Mouse (Mus musculus) heart, embryonic 15.5 days (tissue): Measurements from ENCODE around the gene Gtf2h4. TPM values are rescaled to one million over a fixed set of nuclear protein-coding genes. Genes with fewer than 3 reads are reported as not detected.

Experiments
- ATAC-seq: fragments of 200-750 bp; cut with Nextera tagmentation; replicated peaks from 2 replicates; pipeline ENCODE4 v1.8.0; 2017; ENCODE audit warnings: low read depth, moderate TSS enrichment; ENCODE audit not compliant: insufficient number of reproducible peaks, insufficient read depth, low FRiP score
- H3K27ac ChIP-seq: fragments of 300-500 bp; sonication (generic); 2 replicates; pipeline ENCODE4 v1.5.1; 2015; ENCODE audit warnings: mild to moderate bottlenecking, inconsistent platforms
- H3K27me3 ChIP-seq: fragments of 300-500 bp; sonication (generic); 2 replicates; pipeline ENCODE4 v1.6.1; 2015; ENCODE audit warnings: inconsistent platforms
- H3K36me3 ChIP-seq: fragments of 300-500 bp; sonication (generic); 2 replicates; pipeline ENCODE4 v1.6.1; 2015; ENCODE audit warnings: mild to moderate bottlenecking, inconsistent platforms
- H3K4me1 ChIP-seq: fragments of 300-500 bp; sonication (generic); replicated peaks from 2 replicates; pipeline ENCODE4 v1.6.1; 2015; ENCODE audit warnings: inconsistent platforms
- H3K4me2 ChIP-seq: fragments of 300-500 bp; sonication (generic); 2 replicates; pipeline ENCODE4 v1.6.1; 2015; ENCODE audit warnings: inconsistent platforms, mild to moderate bottlenecking, moderate library complexity
- H3K4me3 ChIP-seq: fragments of 300-500 bp; sonication (generic); 2 replicates; pipeline ENCODE4 v1.5.1; 2015; ENCODE audit warnings: mild to moderate bottlenecking, inconsistent platforms
- H3K9ac ChIP-seq: fragments of 300-500 bp; sonication (generic); 2 replicates; pipeline ENCODE4 v1.6.1; 2015; ENCODE audit warnings: mild to moderate bottlenecking, inconsistent platforms
- H3K9me3 ChIP-seq: fragments of 300-500 bp; sonication (generic); replicated peaks from 2 replicates; pipeline ENCODE4 v1.6.1; 2016; ENCODE audit warnings: inconsistent platforms
- WGBS: fragments of 180-500 bp; shearing (Covaris S2); methylation state at CpG from one replicate; pipeline ENCODE4 v1.1.7; 2015; ENCODE audit warnings: mixed read lengths; 5-methylcytosine and 5-hydroxymethylcytosine counted together
- polyA plus RNA-seq: library from polyadenylated mRNA; unstranded; fragments of >200 nt; fragmentation: Nextera tagmentation; extraction: Ambion mirVana; gene quantifications from 2 replicates; pipeline ENCODE4 v1.2.1, GENCODE M21; 2015

The Gtf2h4 gene
- polyA plus RNA-seq: 21.3 and 28.7 TPM in 2 replicates

GRCm38 (mm10) chr17:35673416-35674035 is at the start of gene Gtf2h4:
Gene Gtf2h4 (minus strand): TSS chr17:35673739.
- Histone ChIP-seq H3K4me3 (peak within 1 kb of the TSS; percentile 69), H3K27ac (peak within 1 kb of the TSS; percentile 59; the same call in 1 of the 2 replicates), H3K4me1 (peaks cover 7% of the 10 kb centered on the region), H3K9ac (peak within 1 kb of the TSS; percentile 85), H3K4me2 (peak within 1 kb of the TSS; percentile 85), H3K9me3 (no peaks in the 10 kb centered on the region), H3K27me3 (no peaks in the 10 kb centered on the region), H3K36me3 (peaks cover 9% of the 10 kb centered on the region; the same call in 1 of the 2 replicates)
- WGBS: under 1% methylated on average over 23 of the region's 23 CpGs
- ATAC-seq: peak; percentile 95

- Histone ChIP-seq H3K4me2 (no peak overlapping the region), H3K36me3 (no peaks in the 10 kb centered on the region), H3K9ac (no peak overlapping the region), H3K9me3 (no peaks in the 10 kb centered on the region), H3K4me3 (no peak overlapping the region), H3K4me1 (peaks cover 53% of the 10 kb centered on the region), H3K27ac (peak overlapping the region; percentile 94), H3K27me3 (no peaks in the 10 kb centered on the region)
- WGBS: 38% methylated on average over 8 of the region's 8 CpGs
- no peak for ATAC-seq
Measured at GRCm38 (mm10) chr17:35721676-35722075, 48.1 kb upstream of the Gtf2h4 start.

GRCm38 (mm10) chr17:35720340-35720727 is 46.8 kb upstream of the Gtf2h4 start:
- peak overlapping the region; percentile 37 for H3K4me2 ChIP-seq
- H3K27me3 ChIP-seq: no peaks in the 10 kb centered on the region
- H3K9me3 ChIP-seq: no peaks in the 10 kb centered on the region
- WGBS: 7% methylated on average over 10 of the region's 11 CpGs
- no peaks in the 10 kb centered on the region for H3K36me3 ChIP-seq
- peak; percentile 90 for ATAC-seq
- peaks cover 42% of the 10 kb centered on the region for H3K4me1 ChIP-seq
- peak overlapping the region; percentile 16; the same call in 1 of the 2 replicates for H3K9ac ChIP-seq
- H3K27ac ChIP-seq: peak overlapping the region; percentile 94
- H3K4me3 ChIP-seq: 0 out of 2 replicates have a peak overlapping the region, but pooled peaks have one; percentile 10

DNA sequence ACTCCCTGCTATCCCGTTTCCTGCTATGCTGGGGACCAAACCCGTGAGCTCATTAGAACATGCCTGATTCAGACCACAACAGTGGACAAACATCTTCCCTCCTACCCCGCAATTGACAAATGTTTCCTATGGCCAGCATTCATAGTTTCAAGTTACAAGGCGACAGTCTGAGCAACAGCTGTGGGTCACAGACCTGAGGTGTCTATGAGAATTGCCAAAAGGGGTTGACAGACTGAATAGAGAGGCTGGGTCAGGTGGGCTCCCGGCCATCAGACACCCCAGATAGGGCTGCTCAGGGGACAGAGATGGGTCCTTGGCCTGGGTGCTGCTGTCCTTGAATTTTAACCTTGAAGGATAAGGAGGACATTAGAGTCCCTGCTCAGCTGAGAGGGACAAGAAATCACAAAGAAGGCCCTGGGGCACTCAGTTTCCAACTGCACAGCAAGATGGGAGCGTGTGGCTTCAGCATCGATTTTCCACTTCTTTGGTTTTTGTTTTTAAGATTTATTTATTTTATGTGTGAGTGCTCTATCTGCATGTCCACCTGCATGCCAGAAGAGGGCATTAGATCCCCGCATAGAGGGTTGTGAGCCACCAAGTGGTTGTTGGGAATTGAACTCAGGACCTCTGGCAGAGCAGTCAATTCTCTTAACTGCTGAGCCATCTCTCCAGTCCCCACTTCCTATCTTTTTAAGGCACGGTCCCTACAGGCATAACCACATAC is 46.2 kb upstream of the Gtf2h4 start:
- peak overlapping the region; percentile 94 for H3K27ac ChIP-seq
- no peaks in the 10 kb centered on the region for H3K27me3 ChIP-seq
- no peaks in the 10 kb centered on the region for H3K36me3 ChIP-seq
- no peaks in the 10 kb centered on the region for H3K9me3 ChIP-seq
- 27% methylated on average over 9 of the region's 9 CpGs for WGBS
- peaks cover 37% of the 10 kb centered on the region for H3K4me1 ChIP-seq
- H3K9ac ChIP-seq: no peak overlapping the region
- H3K4me2 ChIP-seq: peak overlapping the region; percentile 37
- peak; percentile 75 for ATAC-seq
- H3K4me3 ChIP-seq: no peak overlapping the region

DNA sequence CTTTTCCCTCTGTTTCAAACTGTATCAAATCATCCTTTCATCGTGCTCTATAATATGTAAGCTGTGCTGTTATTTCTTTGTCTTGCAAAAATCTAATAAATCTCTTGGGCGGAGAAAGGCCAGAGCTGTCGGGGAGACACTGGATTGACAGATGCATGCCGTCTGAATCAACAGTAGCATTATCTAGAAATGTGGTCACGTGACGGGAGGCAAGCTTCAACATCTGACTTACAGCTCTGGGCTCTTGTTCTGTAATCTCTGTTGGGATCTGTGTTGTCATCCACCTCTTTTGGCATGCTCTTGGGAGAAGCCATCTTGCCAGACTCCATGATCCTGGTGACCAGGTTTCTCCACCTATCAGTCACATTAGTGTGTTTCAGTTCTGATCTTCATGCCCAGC is 43.5 kb upstream of the Gtf2h4 start:
- 76% methylated on average over 6 of the region's 6 CpGs for WGBS
- no peak overlapping the region for H3K27ac ChIP-seq
- no peak for ATAC-seq
- H3K4me2 ChIP-seq: no peak overlapping the region
- H3K9me3 ChIP-seq: no peaks in the 10 kb centered on the region
- peaks cover 31% of the 10 kb centered on the region for H3K4me1 ChIP-seq
- no peak overlapping the region for H3K9ac ChIP-seq
- no peak overlapping the region for H3K4me3 ChIP-seq
- no peaks in the 10 kb centered on the region for H3K27me3 ChIP-seq
- no peaks in the 10 kb centered on the region for H3K36me3 ChIP-seq

DNA sequence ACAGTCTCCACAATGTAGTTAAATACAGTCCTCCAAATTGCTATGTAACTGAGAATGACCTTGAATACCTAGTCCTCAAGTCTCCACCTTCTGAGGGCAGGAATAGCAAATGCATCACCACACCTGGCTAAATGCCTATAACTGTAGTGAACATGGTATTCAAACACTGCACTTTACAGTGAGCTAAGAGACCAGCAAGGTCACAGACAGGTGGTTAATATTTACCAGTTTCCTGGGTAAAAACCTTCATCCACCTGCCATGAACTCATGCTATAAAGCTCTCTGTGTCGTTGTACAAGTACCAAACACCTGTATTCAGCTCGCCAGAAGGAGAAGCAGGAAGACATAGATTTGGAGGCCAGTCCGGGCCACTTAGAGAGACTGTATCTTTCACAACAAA is 42.6 kb upstream of the Gtf2h4 start:
- no peak overlapping the region for H3K4me2 ChIP-seq
- H3K27ac ChIP-seq: no peak overlapping the region
- ATAC-seq: no peak
- 91% methylated on average over 3 of the region's 3 CpGs for WGBS
- no peak overlapping the region for H3K9ac ChIP-seq
- no peaks in the 10 kb centered on the region for H3K36me3 ChIP-seq
- H3K27me3 ChIP-seq: no peaks in the 10 kb centered on the region
- H3K4me1 ChIP-seq: peaks cover 25% of the 10 kb centered on the region
- no peak overlapping the region for H3K4me3 ChIP-seq
- no peaks in the 10 kb centered on the region for H3K9me3 ChIP-seq

DNA sequence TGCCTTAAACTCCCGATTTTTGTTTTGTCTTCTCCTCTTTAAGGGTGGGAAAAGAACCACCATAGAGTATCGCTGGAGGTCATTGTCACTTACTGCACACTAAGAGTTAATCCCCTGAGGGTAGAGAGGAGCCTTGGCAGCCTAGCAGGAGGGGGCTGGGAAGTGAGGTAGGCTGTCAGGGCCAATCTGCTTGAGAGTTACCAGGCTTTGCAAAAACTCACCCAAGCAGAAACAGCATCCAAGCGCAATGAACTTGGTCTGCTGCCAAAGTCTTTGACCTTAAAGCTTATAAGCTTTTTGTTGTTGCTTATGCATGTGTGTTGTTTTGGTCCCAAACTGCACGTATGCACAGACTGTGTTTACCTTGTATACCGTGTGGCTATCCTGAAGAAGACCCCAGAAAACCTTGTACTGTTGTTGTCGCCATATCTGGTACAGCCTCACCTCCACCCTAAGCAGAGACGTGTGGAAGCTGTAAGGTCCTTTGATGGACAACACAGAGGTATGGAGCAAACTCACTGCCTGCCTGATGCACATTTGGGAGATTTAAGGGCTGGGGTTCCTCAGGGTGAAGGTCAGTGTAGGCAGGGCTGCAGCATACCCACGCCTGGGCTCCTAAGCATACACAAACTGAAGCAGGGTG is 37.3 kb upstream of the Gtf2h4 start:
- ATAC-seq: peak; percentile 82
- Histone ChIP-seq H3K9ac (no peak overlapping the region), H3K4me3 (no peak overlapping the region), H3K36me3 (no peaks in the 10 kb centered on the region), H3K27me3 (no peaks in the 10 kb centered on the region), H3K9me3 (no peaks in the 10 kb centered on the region), H3K4me2 (no peak overlapping the region), H3K27ac (peak overlapping the region; percentile 82), H3K4me1 (peaks cover 40% of the 10 kb centered on the region)
- WGBS: 29% methylated on average over 8 of the region's 8 CpGs

DNA sequence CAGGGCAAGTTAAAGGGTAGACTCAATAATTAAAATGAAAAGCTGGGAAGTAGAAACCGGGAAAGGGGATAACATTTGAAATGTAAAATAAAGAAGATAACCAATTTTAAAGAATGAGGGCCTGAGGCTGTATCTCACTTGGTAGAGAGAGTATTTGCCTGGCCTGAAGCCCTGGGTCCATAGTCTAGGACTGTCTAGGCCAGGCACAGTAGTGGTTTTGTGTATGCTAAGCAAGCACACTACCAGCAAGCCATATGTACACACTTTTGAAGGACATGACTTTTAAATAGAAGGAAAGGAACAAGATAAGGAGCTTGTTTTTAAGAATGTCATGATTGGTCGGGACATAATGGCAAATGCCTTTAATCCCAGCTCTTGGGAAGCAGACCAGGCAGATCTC is 35.1 kb upstream of the Gtf2h4 start:
- Histone ChIP-seq H3K4me2 (no peak overlapping the region), H3K9ac (no peak overlapping the region), H3K36me3 (no peaks in the 10 kb centered on the region), H3K9me3 (no peaks in the 10 kb centered on the region), H3K27ac (peak overlapping the region; percentile 56), H3K4me3 (no peak overlapping the region), H3K4me1 (peaks cover 62% of the 10 kb centered on the region), H3K27me3 (no peaks in the 10 kb centered on the region)
- no peak for ATAC-seq
- 45% methylated on average over 2 of the region's 2 CpGs for WGBS

- ATAC-seq: no peak
- H3K36me3 ChIP-seq: no peaks in the 10 kb centered on the region
- no peak overlapping the region for H3K4me2 ChIP-seq
- no peak overlapping the region for H3K4me3 ChIP-seq
- peak overlapping the region; percentile 56 for H3K27ac ChIP-seq
- 65% methylated on average over 7 of the region's 7 CpGs for whole genome bisulfite sequencing
- H3K9me3 ChIP-seq: no peaks in the 10 kb centered on the region
- no peaks in the 10 kb centered on the region for H3K27me3 ChIP-seq
- peaks cover 66% of the 10 kb centered on the region for H3K4me1 ChIP-seq
- H3K9ac ChIP-seq: no peak overlapping the region
Measured at GRCm38 (mm10) chr17:35707929-35708328, 34.4 kb upstream of the Gtf2h4 start.

DNA sequence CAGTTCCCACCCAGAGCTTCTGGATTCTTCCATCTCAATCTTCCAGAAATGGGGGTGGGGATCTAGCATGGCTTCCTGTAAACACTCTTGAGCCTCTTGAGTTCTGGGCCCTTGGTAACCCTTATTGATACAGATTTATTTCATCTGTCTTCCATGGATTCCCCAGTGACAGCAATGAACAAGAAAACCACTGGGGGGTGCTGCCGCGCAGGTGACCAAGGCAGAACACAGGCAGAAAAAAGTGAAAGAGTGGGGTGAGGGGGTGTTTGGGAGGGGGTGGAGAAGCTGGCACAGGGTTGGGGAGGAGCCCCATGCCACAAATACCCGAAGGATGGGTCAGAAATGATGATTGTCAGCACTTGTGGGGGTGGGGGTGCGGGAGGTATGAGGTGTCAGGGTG is 32.3 kb upstream of the Gtf2h4 start:
- 11% methylated on average over 4 of the region's 4 CpGs for WGBS
- H3K27ac ChIP-seq: peak overlapping the region; percentile 89
- peaks cover 65% of the 10 kb centered on the region for H3K4me1 ChIP-seq
- no peaks in the 10 kb centered on the region for H3K9me3 ChIP-seq
- H3K27me3 ChIP-seq: no peaks in the 10 kb centered on the region
- no peak overlapping the region for H3K4me2 ChIP-seq
- no peak overlapping the region for H3K9ac ChIP-seq
- no peak overlapping the region for H3K4me3 ChIP-seq
- no peak for ATAC-seq
- no peaks in the 10 kb centered on the region for H3K36me3 ChIP-seq

DNA sequence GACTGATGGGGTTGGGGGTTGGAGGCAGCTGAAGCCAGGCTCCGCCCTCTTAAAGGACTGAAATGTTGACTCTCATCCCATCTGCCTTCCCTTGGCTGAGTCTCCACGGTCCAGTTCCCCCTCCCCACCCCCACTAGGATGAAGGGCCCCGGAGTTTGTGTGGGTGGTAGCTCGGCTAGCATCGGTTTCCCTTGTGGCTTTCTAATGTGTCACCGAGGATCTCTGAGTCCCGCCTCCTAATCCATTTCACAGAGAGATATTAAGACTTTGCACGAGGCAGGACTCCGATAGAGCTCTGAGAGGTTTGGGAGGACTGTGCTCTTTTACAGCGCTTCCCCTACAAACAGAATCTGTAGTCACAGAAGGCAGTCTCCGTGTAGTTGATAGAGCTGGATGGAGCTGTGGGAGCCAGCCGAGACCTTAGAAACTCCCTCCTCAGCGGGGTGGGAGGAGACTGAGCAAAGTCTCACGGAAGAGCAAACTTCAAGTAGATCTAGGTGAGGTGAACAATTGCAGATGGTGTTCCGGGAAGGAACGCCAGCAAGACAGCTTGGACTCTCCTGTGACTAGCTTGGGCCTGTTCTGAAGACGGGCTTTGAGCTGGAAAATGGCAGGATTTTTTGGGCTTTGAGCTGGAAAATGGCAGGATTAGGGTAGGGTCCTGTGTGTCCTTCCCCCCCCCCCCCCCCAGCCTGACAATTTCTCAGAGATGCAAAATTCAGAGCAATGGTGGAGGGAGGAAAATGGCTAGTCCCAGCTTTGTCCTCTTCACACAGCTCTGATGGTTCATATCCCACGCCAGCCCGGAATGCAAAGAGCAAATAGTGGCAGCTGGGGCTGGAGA is 31.3 kb upstream of the Gtf2h4 start, which contains the start of gene Ddr1:
Ddr1 (minus strand) TSS at position 1 of the 844 bp plus-strand sequence.
- peaks cover 56% of the 10 kb centered on the region for H3K4me1 ChIP-seq
- WGBS: 11% methylated on average over 19 of the region's 19 CpGs
- peak within 1 kb of the TSS; percentile 71 for H3K4me2 ChIP-seq
- no peak for ATAC-seq
- H3K9me3 ChIP-seq: no peaks in the 10 kb centered on the region
- H3K36me3 ChIP-seq: no peaks in the 10 kb centered on the region
- H3K9ac ChIP-seq: peak within 1 kb of the TSS; percentile 61
- H3K27ac ChIP-seq: peak within 1 kb of the TSS; percentile 89
- H3K27me3 ChIP-seq: no peaks in the 10 kb centered on the region
- peak within 1 kb of the TSS; percentile 51 for H3K4me3 ChIP-seq
